Mouse (Mus musculus): ENCODE data around the gene Bend5.

DNA sequence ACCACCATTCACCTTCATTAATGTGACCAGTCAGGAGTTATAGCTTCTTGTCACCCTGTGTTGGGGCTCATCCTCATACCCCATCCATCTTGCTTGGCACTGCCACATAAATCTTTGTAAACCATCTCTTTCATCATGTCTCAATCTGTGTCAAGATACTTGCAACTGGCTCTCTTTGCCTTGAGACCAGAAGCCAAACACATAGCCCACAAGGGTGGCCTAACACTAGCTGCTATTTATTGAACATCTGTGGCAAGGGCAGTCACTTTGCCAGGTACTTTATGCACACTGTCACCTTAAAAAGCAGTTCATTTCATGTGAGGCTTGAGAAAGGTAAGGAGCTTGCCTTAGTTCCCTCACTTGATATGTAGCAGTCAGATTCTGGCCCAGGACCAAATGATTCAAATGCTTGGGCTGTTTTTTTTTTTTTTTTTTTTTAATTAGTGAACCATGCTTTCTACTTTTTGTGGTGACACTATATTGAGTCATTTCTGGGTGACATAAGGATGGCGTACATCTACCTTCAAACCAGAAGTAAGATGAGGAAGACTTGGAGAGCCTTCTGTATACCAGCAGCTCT lies 9.7 kb downstream of the Bend5 start:
- TF ChIP-seq CTCF (conservative IDR thresholded peaks at IDR 0.05; ENCODE audit: insufficient read depth, insufficient read length, low read depth, low read length) (no peak), POLR2A (IDR thresholded peaks at IDR 0.05; ENCODE audit: low read depth, low read length) (no peak)
